Mouse (Mus musculus) 3T3-L1 (cell line): ENCODE data around the gene Slc34a3.
"Not testable (repeated sequence)": the region's sequence is repeated elsewhere in the genome, so short reads cannot be mapped to it uniquely, and the experiment has no call there.

ENCODE experiments used
- DNase-seq: peaks from one replicate; pipeline ENCODE4 v3.0.0-alpha.2; 2015; ENCODE audit warnings: low read depth, low spot score

Gene Slc34a3

DNA sequence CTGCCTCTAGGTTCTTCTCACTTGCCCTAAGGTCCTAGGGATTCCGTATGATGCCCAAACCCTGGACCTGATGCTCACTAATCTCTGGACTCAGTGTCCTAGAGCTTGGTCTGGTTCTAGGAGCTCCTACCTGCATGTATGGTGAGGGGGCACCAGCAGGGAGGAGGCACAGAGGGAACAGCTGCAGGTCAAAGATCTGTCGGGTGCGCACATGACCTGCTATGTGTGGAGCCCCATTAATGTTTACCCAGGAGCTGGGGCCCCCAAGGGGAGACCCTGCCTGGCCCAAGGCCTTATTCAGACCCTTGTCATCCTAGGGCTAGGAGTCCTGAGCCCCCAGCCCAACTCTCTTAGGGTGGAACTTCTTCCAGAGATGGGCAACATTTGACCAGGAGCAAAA, at the start of gene Slc34a3:
Gene Slc34a3 (minus strand): TSS at position 315 of the 400 bp plus-strand sequence.
- DNase-seq = no peak

DNA sequence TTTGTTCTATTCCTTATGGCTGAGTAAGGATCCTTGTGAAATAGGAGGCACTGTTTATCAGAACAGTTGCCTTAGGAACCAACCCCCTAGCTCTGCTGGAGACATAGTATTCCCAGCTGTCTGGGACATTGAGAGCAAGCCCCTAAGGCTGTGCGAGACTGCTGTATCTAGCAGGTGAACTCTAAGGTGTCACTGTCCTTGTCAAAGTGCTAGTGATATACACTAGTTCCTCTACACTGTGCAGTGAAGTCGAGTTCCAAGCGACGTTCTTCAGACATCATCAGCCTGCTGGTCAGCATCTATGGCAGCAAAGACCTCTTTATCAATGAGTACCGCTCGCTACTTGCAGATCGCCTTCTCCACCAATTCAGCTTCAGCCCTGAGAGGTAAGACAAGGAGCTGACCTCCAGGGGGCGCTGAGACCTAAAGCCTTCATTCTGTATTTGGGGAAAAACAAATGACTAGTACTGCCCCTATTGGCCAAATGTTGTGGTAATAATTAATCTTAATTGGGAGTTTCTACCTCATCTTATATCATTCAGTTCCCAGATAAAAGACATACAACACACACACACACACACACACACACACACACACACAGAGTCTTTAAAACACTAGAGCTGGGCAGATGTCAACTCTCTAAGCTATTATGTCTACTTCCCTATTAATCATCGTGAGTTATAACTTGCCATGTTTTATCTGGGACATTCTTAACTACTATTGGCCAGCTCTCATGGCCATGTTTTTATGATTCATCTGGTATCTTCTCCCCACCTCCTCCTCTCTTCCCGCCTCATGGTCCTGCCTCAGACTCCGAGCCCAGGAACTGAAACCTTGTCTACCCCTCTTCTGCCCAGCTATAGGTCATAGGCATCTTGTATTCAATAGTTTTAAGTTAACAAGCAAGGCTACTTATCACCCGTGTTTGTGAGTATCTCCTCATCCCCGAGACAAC, 45.0 kb upstream of the Slc34a3 start:
- DNase-seq = peak; percentile 89

DNA sequence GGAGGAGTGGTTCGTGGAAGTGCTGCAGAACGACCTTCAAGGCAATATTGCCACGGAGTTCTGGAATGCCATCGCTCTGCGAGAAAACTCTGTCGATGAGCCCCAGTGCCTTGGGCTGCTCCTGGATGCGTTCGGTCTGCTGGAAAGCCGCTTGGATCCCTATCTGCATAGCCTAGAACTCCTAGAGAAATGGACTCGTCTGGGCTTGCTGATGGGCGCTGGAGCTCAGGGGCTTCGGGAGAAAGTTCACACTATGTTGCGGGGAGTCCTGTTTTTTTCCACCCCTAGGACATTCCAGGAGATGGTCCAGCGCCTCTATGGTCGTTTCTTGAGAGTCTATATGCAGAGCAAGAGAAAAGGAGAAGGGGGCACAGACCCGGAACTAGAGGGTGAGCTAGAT, 38.8 kb upstream of the Slc34a3 start:
- DNase-seq = no peak

DNA sequence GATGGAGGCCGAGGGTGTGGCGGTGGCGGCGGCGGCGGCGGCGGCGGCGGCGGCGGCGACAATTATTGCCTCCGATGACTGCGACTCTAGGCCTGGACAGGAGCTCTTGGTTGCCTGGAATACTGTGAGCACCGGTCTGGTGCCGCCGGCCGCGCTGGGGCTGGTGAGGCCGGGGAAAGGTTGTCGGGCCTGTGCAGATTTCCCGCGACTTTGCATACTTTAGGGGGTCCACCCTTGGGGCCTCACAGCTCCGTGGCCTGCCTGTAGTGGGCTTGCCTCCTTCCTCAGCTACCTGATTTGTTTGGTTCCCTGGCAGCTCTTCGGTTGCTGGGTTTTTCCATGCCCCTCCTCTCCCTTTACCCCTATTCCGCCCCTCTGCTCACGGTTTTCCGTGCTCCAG, 38.4 kb upstream of the Slc34a3 start:
- DNase-seq = no peak

DNA sequence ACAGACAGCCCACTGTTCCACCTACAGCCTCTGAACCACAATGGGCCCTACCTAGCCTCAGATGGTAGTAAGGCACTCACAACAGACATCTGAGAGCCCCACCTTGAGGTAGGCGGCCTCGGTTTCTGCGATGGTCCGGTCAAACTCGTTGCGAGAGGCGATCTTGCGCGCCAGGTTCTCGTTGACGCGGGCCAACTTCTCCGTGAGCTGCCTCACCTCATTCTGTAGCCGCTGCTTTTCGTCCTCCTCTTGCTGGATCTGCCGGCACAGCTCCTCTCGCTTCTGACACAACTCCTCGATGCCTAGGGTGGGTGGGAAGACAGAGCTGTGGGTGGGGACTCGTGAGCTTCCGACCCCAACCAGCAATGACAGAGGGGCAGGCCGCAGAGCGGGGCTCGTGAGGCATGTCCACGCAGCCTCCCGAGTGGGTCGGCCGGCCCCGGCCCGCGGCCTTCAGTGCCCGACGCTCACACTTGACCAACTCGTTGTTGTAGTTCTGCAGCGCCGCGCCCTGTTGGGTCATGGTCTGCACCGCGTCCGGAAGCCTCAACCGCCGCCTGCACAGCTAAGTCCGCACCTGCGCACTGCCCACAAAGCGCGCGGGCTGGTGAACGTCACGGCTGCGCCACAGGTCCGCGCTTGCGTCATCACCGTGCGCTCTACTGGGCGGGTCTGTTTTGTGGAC, 37.8 kb upstream of the Slc34a3 start, which contains the start of the genes Ssna1 and Anapc2:
Gene Ssna1 (minus strand): TSS at position 612 of the 685 bp plus-strand sequence.
Gene Anapc2 (plus strand): TSS at position 652 of the 685 bp plus-strand sequence.
- peak; percentile 95 for DNase-seq

DNA sequence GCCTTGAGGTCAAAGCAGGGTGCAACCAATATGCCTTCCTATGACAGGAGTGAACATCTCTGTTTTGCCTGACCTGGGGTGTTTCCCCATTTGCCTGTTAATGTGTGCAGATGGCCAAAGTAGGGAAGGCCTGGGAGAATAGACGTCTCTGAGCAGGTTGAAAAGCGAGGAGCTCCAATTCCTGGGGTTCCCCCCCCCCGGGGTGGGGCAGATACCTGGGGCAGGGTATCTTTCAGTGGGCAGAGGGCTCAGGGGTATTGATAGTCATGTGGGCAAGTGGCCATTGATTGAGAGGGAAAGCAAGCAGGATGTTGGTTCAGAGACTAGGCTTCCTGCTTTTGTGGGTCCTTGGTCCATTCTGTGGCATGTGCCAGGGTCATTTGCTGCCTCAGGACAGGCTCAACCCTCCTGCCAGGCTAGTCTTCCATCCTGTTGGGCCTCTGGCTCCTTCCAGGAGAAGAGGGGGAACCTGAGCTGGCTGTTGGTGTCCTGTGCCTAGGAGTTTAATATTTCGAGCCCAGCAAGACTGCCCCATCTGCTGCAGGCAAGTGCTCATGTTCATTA, 33.7 kb upstream of the Slc34a3 start:
- DNase-seq = no peak

DNA sequence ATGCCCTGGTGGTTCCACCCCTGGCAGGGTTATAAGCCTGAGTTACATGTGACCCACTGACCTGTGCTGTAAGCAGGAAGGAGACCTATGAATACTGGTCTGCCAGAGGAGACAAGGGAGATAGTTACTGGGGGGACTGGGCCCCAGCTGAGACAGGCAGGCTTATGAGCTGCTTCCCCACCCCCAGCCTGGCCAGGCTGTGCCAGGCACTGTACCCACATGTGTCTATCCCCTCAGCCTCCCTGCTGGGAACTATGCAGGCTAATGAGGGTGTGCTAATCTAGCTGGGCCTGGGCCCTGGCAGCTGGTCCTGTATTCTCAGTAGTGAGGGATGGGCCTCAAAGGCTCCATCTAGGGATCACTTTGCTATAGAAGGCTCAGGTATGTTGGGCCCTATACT, 33.1 kb upstream of the Slc34a3 start:
- DNase-seq = no peak

DNA sequence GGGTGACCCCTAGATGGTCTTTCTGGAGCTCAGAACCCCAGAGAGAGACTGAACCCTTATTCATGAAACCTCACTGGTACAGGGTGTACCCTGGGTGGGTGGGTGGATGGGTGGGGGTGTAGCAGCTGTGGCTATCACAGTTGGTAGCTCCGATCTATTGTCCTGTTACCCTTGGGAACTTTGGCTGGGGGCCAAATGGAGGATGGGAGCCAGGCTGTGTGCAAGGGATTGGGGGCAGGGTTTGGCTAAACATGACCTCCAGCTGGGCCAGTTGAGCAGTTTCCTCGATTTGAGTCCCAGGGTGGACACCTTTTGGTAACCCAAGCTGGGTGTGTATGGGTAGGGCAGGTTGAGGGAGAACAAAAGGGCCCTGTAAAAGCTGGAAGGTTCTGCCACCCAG, 32.6 kb upstream of the Slc34a3 start:
- no peak for DNase-seq

DNA sequence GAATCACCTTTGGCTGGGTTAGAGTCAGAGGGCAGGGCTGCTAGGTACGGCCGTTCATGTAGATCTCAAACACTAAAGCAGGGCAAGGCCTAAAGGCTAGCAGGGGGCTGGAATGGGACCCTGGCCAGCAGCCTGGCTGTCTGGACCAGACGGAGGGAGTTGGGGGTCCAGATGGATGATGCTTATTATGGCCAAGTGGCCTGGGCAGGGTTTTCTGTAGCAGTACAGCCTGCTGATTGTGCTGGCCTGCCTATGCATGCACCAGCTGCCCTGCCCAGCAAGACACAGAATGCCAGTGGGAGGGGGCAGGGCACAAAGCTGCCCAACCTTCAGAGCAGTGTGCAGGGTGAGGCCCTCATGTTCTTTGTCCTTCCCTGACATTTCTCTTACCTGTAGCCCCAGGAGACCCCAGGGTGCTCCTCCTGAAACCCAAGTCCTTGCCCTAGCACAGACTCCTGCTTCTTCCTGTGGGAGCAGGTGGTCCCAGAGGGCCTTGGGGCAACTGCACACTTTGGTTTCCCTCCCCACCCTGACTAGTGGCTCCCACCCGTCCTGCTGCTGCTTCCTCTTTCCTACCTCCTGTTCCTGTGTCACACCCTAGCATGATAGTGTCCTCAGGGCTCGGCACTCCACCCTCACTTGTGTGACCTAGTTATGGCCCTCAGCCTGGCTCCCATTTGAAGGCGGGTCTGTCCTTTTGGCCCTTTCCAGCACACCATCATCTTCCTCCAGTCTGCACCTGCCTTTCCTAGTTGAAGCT, 31.9 kb upstream of the Slc34a3 start:
- DNase-seq = no peak

DNA sequence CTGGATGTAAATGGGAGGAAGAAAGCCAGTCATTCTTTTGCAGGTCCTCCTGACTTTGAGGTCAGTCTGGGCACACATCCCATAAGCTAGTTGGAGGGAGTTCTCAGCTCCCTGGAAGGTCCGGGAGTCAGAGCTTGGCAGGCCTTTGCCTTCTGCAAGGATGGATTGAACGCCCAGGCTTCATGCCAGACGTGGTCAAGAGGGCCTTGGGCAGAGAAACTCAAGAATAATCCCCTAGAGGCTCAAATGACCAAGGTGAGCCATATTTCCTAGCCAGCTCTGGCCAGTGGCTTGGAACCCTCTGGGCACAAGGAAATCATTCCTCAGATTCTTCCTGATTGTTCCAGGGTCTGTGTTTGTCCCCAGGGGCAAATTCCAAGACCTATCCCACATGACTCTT, 30.7 kb upstream of the Slc34a3 start:
- DNase-seq = peak; percentile 89

DNA sequence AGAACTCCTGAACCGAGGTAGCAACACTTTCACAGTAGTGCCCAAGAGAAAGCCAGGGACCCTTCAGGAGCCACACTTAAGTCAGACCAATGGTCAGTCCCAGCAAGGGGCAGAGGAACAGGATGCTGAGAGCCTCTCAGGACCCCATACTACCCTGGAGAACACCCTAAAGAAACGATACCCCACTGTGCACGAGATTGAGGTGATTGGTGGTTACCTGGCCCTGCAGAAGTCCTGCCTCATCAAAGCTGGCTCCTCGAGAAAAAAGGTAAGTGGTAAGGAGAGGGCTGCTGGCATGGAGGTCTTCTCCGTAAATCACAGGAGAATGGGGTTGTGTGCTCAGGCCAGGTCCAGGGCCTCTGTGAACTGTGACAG, 30.1 kb upstream of the Slc34a3 start:
- DNase-seq = no peak

DNA sequence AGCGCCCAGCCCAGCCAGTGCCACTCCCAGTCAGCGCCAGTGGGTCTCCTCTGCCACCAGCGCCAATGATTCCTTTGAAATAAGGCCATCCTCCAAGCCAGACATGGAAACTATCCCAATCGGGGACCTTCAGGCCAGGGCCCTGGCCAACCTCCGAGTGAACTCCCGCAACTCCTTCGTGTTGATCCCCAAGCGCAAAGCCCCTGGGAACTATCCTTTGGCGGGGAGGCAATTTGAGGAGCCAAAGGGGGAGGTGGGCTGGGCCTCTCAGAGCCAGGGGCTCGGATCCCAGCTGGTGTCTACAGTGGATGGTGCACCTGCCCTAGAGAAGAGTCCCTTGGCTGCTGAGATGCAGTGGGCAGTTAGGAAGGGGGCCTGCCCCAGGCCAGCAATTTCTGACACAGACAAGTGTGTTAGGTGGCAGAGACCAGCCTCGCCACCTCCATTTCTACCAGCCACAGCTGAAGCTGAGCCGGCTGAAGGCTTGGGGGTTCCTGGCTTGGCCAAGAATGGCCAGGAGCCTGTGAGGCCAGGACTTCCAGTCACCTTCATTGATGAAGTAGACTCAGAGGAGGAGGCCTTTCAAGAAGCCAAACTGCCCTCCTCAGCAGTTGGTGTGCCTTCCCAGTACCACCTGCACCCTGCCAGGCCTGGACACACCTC, 29.6 kb upstream of the Slc34a3 start:
- no peak for DNase-seq

DNA sequence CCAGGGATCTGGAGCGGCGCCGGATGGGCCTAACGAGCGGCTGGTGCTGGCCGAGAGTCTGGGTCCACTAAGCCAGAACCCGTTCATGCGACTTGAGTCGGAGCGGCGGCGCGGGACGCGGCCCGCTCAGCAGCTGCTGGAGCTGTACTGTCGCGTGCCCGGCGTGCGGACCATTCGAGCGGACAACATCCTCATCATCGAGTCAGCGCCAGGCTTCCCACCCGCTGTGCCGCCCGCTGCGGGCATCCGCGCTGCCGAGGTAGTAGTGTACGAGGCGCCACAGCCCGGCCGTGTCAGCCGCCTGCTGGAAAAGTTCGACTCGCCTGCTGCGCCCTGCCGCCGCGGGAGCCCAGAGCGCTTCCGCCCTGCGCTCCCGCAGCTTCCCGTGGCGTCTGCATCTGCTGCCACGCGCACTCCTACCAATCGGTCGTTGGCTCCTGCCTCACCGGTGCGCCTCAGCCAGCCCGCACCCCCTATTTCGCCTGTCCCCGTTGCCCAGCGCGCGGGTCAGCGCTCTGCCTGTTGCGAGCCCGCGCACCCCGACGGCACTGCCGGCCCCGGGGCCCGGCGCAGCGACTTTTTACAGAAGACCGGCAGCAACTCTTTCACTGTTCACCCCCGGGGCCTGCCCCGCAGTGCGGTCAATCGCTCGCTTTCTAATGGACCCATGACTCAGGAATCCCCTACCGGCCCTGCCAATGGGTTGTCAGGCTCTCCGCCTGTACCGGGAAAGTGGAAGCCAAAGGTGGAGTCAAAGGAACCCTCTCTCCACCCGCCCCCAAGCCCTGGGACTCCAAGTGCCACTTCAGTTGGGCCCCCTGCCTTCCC, 28.8 kb upstream of the Slc34a3 start:
- DNase-seq = peak; percentile 53

DNA sequence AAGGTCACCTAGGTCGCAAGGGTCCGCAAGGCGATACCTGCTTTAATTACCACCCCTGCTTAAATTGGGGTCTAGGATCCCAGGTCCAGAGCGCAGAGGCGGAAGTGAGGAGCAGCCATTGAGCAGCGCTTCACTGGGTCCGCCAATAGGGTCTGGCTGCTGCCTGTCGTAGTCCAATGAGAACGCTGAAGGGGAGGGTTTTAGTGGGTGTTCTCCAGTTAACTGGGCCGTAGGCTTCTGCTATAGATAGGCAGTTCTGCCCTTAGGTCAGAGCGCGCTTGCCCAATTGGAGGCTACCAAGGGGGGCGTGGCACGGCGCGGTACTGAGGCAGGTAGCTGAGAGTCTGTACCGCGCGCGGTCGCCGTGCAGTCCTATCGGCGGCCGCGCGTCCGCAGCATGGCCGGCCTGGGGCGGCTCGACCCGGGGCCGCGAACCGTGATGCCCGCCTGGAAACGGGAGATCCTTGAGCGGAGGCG, 28.2 kb upstream of the Slc34a3 start, which contains the start of gene Tprn:
Gene Tprn (plus strand): TSS at position 328 of the 477 bp plus-strand sequence.
- DNase-seq = peak; percentile 98

DNA sequence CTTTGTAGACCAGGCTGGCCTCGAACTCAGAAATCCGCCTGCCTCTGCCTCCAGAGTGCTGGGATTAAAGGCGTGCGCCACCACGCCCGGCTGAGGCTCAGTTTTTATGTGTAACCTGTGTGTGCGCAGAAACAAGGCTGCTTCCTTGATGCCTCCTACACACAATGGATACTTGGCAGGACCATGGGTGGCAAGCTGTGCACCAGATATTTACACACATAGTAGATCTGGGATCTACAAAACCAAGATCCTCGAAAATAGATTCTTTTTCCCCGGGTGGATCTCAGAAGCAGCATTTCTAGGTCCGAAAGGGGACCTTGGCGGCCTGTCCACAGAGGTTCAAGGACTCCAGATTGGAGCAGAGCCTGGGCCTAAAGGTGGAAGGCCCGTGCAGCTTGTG, 27.7 kb upstream of the Slc34a3 start:
- DNase-seq = no peak

DNA sequence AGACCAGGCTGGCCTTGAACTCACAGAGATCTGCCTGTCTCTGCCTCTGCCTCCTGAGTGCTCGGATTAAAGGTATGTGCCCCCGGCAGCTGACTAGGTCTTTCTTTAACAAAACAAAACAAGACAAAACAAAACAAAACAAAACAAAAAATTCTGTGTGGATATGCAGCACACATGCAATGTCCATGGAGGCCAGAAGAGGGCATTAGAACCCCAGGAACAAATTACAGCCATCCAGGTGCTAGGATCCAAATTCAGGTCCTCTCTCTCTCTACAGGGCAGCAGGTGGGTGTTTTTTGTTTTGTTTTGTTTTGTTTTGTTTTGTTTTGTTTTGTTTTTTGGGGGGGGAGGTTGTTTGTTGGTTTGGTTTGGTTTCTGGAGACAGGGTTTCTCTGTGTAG, 24.7 kb upstream of the Slc34a3 start:
- no peak for DNase-seq

DNA sequence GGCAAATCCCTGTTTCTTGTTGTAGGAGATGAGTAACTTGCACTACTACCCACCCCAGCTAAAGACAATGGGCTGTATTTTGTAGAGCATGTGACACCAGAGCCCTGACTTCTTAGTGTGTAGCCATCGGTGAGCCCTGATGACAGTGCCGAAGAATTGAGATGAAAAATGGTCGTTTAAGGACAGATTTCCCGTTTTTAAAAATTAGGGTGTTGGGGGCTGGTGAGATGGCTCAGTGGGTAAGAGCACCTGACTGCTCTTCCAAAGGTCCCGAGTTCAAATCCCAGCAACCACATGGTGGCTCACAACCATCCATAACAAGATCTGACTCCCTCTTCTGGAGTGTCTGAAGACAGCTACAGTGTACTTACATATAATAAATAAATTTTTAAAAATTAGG, 23.1 kb upstream of the Slc34a3 start:
- not testable (repeated sequence) for DNase-seq

DNA sequence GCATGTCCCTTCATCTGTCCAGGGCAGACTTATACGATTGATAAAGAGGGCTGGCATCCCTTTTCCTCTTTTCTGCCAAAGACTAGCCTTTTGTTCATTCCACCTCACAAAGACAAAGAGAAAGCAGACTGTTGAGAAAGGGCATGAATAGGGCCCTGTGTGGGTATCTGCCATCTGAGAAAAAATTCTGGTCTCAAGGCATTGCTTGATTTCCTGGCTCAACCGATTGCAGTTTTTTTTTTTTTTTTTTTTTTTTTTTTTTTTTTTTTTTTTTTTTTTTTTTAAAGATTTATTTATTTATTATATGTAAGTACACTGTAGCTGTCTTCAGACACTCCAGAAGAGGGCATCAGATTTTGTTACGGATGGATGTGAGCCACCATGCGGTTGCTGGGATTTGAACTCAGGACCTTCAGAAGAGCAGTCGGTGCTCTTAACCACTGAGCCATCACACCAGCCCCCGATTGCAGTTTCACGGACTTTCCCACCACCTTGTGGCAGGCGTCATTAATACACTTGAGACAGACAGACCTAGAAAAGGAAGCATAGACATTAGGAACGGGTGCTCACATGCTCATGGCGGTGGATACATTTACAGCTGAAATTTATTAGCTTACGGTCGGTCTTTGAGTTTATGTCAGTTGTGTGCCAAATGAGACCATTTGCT, 22.4 kb upstream of the Slc34a3 start:
- DNase-seq = peak; percentile 75

DNA sequence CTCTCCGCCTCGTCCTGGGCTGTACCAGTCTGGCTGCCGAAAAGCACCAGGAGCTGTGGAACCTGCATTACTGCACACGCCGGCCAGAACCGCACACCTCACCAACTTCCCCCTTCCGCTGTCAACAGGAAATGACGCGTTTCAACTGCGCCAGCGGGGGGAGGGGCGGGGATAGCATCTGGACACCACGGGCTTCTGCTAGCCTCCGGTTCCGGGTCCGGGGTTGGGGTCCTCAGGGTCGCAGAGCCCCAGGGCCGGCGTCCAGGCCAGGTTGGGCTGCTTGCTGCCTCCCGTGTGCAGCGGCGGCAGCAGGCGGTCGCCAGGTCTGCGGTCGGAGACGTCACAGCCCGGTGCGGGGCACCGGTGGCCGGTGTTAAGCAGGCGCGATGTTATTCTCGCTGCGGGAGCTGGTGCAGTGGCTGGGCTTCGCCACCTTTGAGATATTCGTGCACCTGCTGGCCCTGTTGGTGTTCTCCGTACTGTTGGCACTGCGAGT, 21.2 kb upstream of the Slc34a3 start, which contains the start of gene Tmem203:
Gene Tmem203 (plus strand): TSS at position 156 of the 496 bp plus-strand sequence.
- DNase-seq = peak; percentile 90
